Mouse (Mus musculus) gastrocnemius, postnatal 10 days (tissue): ENCODE results near the gene Cyp39a1. TPM values are rescaled to one million over a fixed set of nuclear protein-coding genes. Genes with fewer than 3 reads are reported as not detected.

Experiments
- DNase-seq: peaks from one replicate; pipeline ENCODE4 v3.0.0; 2021; ENCODE audit warnings: mixed read lengths
- total RNA-seq, 2 experiments: library from RNA; stranded (reverse); gene quantifications; 2 replicates each; pipeline ENCODE4 v1.2.3; 2021

Cyp39a1 gene
- total RNA-seq, 2 experiments from 2014 or later = 3.8 to 5.9 TPM

GRCm38 (mm10) chr17:43684086-43684485 lies 16.9 kb downstream of the Cyp39a1 start:
- no peak for DNase-seq

GRCm38 (mm10) chr17:43684638-43685037 lies 17.4 kb downstream of the Cyp39a1 start:
- no peak for DNase-seq

GRCm38 (mm10) chr17:43689591-43689990 lies 22.4 kb downstream of the Cyp39a1 start:
- DNase-seq = no peak

- peak; percentile 83 for DNase-seq
Observed at GRCm38 (mm10) chr17:43698997-43699649, 31.9 kb downstream of the Cyp39a1 start.

- peak; percentile 69 for DNase-seq
Observed at GRCm38 (mm10) chr17:43701060-43701459, 33.8 kb downstream of the Cyp39a1 start.

GRCm38 (mm10) chr17:43704216-43704930 lies 37.1 kb downstream of the Cyp39a1 start:
- no peak for DNase-seq

GRCm38 (mm10) chr17:43706749-43707148 lies 39.5 kb downstream of the Cyp39a1 start:
- no peak for DNase-seq

GRCm38 (mm10) chr17:43707254-43707653 lies 40.0 kb downstream of the Cyp39a1 start:
- peak; percentile 16 for DNase-seq

- DNase-seq = no peak
Observed at GRCm38 (mm10) chr17:43711557-43712352, 44.5 kb downstream of the Cyp39a1 start.

- no peak for DNase-seq
Observed at GRCm38 (mm10) chr17:43714191-43714590, 47.0 kb downstream of the Cyp39a1 start.

GRCm38 (mm10) chr17:43716601-43717000 lies 49.4 kb downstream of the Cyp39a1 start:
- DNase-seq = no peak

GRCm38 (mm10) chr17:43719401-43719800 lies 52.2 kb downstream of the Cyp39a1 start:
- no peak for DNase-seq

GRCm38 (mm10) chr17:43724480-43724879 lies 57.3 kb downstream of the Cyp39a1 start:
- DNase-seq = no peak

GRCm38 (mm10) chr17:43731327-43731726 lies 64.1 kb downstream of the Cyp39a1 start:
- DNase-seq = no peak

GRCm38 (mm10) chr17:43731976-43732375 lies 64.8 kb downstream of the Cyp39a1 start:
- DNase-seq = no peak

GRCm38 (mm10) chr17:43734252-43734651 lies 67.0 kb downstream of the Cyp39a1 start:
- DNase-seq = no peak

- no peak for DNase-seq
Observed at GRCm38 (mm10) chr17:43743933-43744332, 76.7 kb downstream of the Cyp39a1 start.

GRCm38 (mm10) chr17:43744425-43744824 lies 77.2 kb downstream of the Cyp39a1 start:
- DNase-seq = no peak

GRCm38 (mm10) chr17:43751146-43751545 lies 83.9 kb downstream of the Cyp39a1 start:
- no peak for DNase-seq

GRCm38 (mm10) chr17:43752811-43753210 lies 85.6 kb downstream of the Cyp39a1 start:
- DNase-seq = no peak

GRCm38 (mm10) chr17:43754687-43755086 lies 87.5 kb downstream of the Cyp39a1 start:
- no peak for DNase-seq

- DNase-seq = peak; percentile 22
Observed at GRCm38 (mm10) chr17:43758607-43759259, 91.5 kb downstream of the Cyp39a1 start.
